Mouse (Mus musculus) T-helper 1 cell (primary cell): ENCODE measurements around the gene Nus1.

Source experiments
- in situ Hi-C: fragments of 300-600 bp; cut with MboI, MseI; formaldehyde crosslinking; loops from one replicate; pipeline ENCODE4 v1.15.1; 2025; ENCODE audit warnings: high pct_unique_total_duplicates

Nus1 gene

GRCm38 (mm10) chr10:52417299-52417997, at the start of gene Nus1:
Gene Nus1 (plus strand): TSS chr10:52417547.
- in situ Hi-C loops: no loop called here

- in situ Hi-C loops: no loop called here
Observed at GRCm38 (mm10) chr10:52368376-52368775, 49.0 kb upstream of the Nus1 start.

- in situ Hi-C loops: no loop called here
Observed at GRCm38 (mm10) chr10:52373834-52374233, 43.5 kb upstream of the Nus1 start.

GRCm38 (mm10) chr10:52374651-52375050, 42.7 kb upstream of the Nus1 start:
- in situ Hi-C loops: no loop called here

- in situ Hi-C loops: no loop called here
Observed at GRCm38 (mm10) chr10:52376422-52376821, 40.9 kb upstream of the Nus1 start.

- in situ Hi-C loops: no loop called here
Observed at GRCm38 (mm10) chr10:52377813-52378212, 39.5 kb upstream of the Nus1 start.

GRCm38 (mm10) chr10:52381321-52381801, 36.0 kb upstream of the Nus1 start:
- in situ Hi-C loops: no loop called here

- in situ Hi-C loops: no loop called here
Observed at GRCm38 (mm10) chr10:52381845-52382591, 35.3 kb upstream of the Nus1 start, which contains the start of gene Gopc. Gene Gopc (minus strand): TSS chr10:52382124.

- in situ Hi-C loops: no loop called here
Observed at GRCm38 (mm10) chr10:52383022-52383421, 34.3 kb upstream of the Nus1 start.

- in situ Hi-C loops: no loop called here
Observed at GRCm38 (mm10) chr10:52383522-52383921, 33.8 kb upstream of the Nus1 start.

- in situ Hi-C loops: loop anchor here (5.0 kb wide), 1 partner anchor 283 kb away; no protein-coding TSS in a partner anchor
Observed at GRCm38 (mm10) chr10:52384823-52385610, 32.3 kb upstream of the Nus1 start.

- in situ Hi-C loops: loop anchor here (5.0 kb wide), 1 partner anchor 285 kb away; no protein-coding TSS in a partner anchor
Observed at GRCm38 (mm10) chr10:52387192-52387591, 30.2 kb upstream of the Nus1 start.

- in situ Hi-C loops: loop anchor here (5.0 kb wide), 1 partner anchor 287 kb away; no protein-coding TSS in a partner anchor
Observed at GRCm38 (mm10) chr10:52388922-52389430, 28.4 kb upstream of the Nus1 start, which contains the start of gene Nepn. Gene Nepn (plus strand): TSS chr10:52388972.

- in situ Hi-C loops: loop anchor here (5.0 kb wide), 1 partner anchor 287 kb away; no protein-coding TSS in a partner anchor
Observed at GRCm38 (mm10) chr10:52389438-52389837, 27.9 kb upstream of the Nus1 start.

- in situ Hi-C loops: no loop called here
Observed at GRCm38 (mm10) chr10:52391208-52391607, 26.1 kb upstream of the Nus1 start.

GRCm38 (mm10) chr10:52396647-52397046, 20.7 kb upstream of the Nus1 start:
- in situ Hi-C loops: loop anchor here (5.0 kb wide), 1 partner anchor 179 kb away; no protein-coding TSS in a partner anchor

GRCm38 (mm10) chr10:52398715-52399114, 18.6 kb upstream of the Nus1 start:
- in situ Hi-C loops: loop anchor here (5.0 kb wide), 1 partner anchor 181 kb away; no protein-coding TSS in a partner anchor

- in situ Hi-C loops: loop anchor here (5.0 kb wide), 1 partner anchor 182 kb away; no protein-coding TSS in a partner anchor
Observed at GRCm38 (mm10) chr10:52399722-52400121, 17.6 kb upstream of the Nus1 start.

GRCm38 (mm10) chr10:52405160-52405559, 12.2 kb upstream of the Nus1 start:
- in situ Hi-C loops: no loop called here

- in situ Hi-C loops: no loop called here
Observed at GRCm38 (mm10) chr10:52407526-52407925, 9.8 kb upstream of the Nus1 start.

- in situ Hi-C loops: no loop called here
Observed at GRCm38 (mm10) chr10:52415020-52415419, 2.3 kb upstream of the Nus1 start.
